Mouse (Mus musculus): ENCODE measurements around the gene Gm20521. TPM values are rescaled to one million over a fixed set of nuclear protein-coding genes. Genes with fewer than 3 reads are reported as not detected.

Gene Gm20521
- total RNA-seq (2023), result 1 to 10 TPM; 1.5 to 2.0 TPM

GRCm38 (mm10) chr14:54883154-54884021 lies at the start of gene Gm20521, which contains the start of gene Bcl2l2:
Gene Gm20521, plus strand, starts transcription at chr14:54883441.
Gene Bcl2l2, plus strand, starts transcription at chr14:54883377.

GRCm38 (mm10) chr14:54870861-54871260 lies 12.4 kb upstream of the Gm20521 start, which contains the start of gene Homez:
Gene Homez, minus strand, starts transcription at chr14:54870961.

GRCm38 (mm10) chr14:54877048-54877715 lies 6.1 kb upstream of the Gm20521 start, which contains the start of gene Ppp1r3e:
Gene Ppp1r3e, minus strand, starts transcription at chr14:54877550.

GRCm38 (mm10) chr14:54892200-54892599 lies 9.0 kb downstream of the Gm20521 start, which contains the start of gene Pabpn1:
Gene Pabpn1, plus strand, starts transcription at chr14:54892500.

GRCm38 (mm10) chr14:54912886-54913285 lies 29.6 kb downstream of the Gm20521 start, which contains the start of gene Slc22a17:
Gene Slc22a17, minus strand, starts transcription at chr14:54913132.

GRCm38 (mm10) chr14:54925349-54926342 lies 42.4 kb downstream of the Gm20521 start, which contains the start of gene Efs:
Gene Efs, minus strand, starts transcription at chr14:54926126.

GRCm38 (mm10) chr14:54932645-54933150 lies 49.5 kb downstream of the Gm20521 start, which contains the start of gene Il25:
Gene Il25, plus strand, starts transcription at chr14:54932695.

GRCm38 (mm10) chr14:54935904-54936830 lies 52.9 kb downstream of the Gm20521 start, which contains the start of gene Cmtm5:
Gene Cmtm5, plus strand, starts transcription at chr14:54936261.

Other genes with a start within 250 kb of the Gm20521 start
- gene Gm17606, start 242.5 kb upstream of the Gm20521 start, total RNA-seq (2023), result not detected
- gene Cdh24, start 242.1 kb upstream of the Gm20521 start, total RNA-seq (2023), result 1 to 10 TPM in 1 of 2 experiments, under 1 TPM in 1; 0.76 to 2.9 TPM
- gene 1700123O20Rik, start 197.2 kb upstream of the Gm20521 start, total RNA-seq (2023), result 10 to 100 TPM; 22.4 to 23.1 TPM
- gene Acin1, start 196.5 kb upstream of the Gm20521 start, total RNA-seq (2023), result 100 to 1,000 TPM; 302 to 334 TPM
- gene Gm29776, start 184.6 kb upstream of the Gm20521 start, total RNA-seq (2023), result not detected
- 1 to 10 TPM; 1.4 to 2.4 TPM for gene Cebpe, start 171.3 kb upstream of the Gm20521 start, total RNA-seq (2023)
- gene Slc7a8, start 101.5 kb upstream of the Gm20521 start, total RNA-seq (2023), result 10 to 100 TPM; 33.9 to 35.1 TPM
- not detected for gene Rnf212b, start 69.3 kb upstream of the Gm20521 start, total RNA-seq (2023)
- gene Homez, start 12.5 kb upstream of the Gm20521 start, total RNA-seq (2023), result 10 to 100 TPM in 1 of 2 experiments, 1 to 10 TPM in 1; 8.8 to 10.4 TPM
- gene Ppp1r3e, start 5.9 kb upstream of the Gm20521 start, total RNA-seq (2023), result 1 to 10 TPM; 4.9 to 7.5 TPM
- 10 to 100 TPM; 10.5 to 18.6 TPM for gene Bcl2l2, start 64 bp upstream of the Gm20521 start, total RNA-seq (2023)
- 100 to 1,000 TPM; 173 to 176 TPM for gene Pabpn1, start 9.1 kb downstream of the Gm20521 start, total RNA-seq (2023)
- gene Slc22a17, start 29.7 kb downstream of the Gm20521 start, total RNA-seq (2023), result 1 to 10 TPM; 5.2 to 7.3 TPM
- not detected for gene Efs, start 42.7 kb downstream of the Gm20521 start, total RNA-seq (2023)
- not detected for gene Il25, start 49.3 kb downstream of the Gm20521 start, total RNA-seq (2023)
- not detected for gene Cmtm5, start 52.8 kb downstream of the Gm20521 start, total RNA-seq (2023)
- not detected for gene Myh6, start 83.5 kb downstream of the Gm20521 start, total RNA-seq (2023)
- gene Gm17428, start 93.5 kb downstream of the Gm20521 start, total RNA-seq (2023), result not detected
- gene Myh7, start 111.2 kb downstream of the Gm20521 start, total RNA-seq (2023), result not detected
- gene Ngdn, start 132.0 kb downstream of the Gm20521 start, total RNA-seq (2023), result 10 to 100 TPM; 48.0 to 59.7 TPM
- gene Zfhx2, start 208.9 kb downstream of the Gm20521 start, total RNA-seq (2023), result 1 to 10 TPM; 6.7 to 8.1 TPM
- gene Thtpa, start 211.3 kb downstream of the Gm20521 start, total RNA-seq (2023), result 1 to 10 TPM; 5.2 to 5.7 TPM
- gene Ap1g2, start 223.2 kb downstream of the Gm20521 start, total RNA-seq (2023), result 10 to 100 TPM; 72.9 to 79.5 TPM
- gene Jph4, start 233.5 kb downstream of the Gm20521 start, total RNA-seq (2023), result not detected

Data from monocyte, adult 59 days (primary cell).